Mouse (Mus musculus) C2C12 (cell line): ENCODE data around the gene Bsx.

Experiments
- CEBPB ChIP-seq: IDR thresholded peaks from one replicate; pipeline ENCODE4 v1.6.1; 2011; ENCODE audit warnings: low read depth, mild to moderate bottlenecking, control low read depth, moderate library complexity
- CTCF ChIP-seq: IDR thresholded peaks from one replicate; pipeline ENCODE4 v1.5.1; 2011; ENCODE audit not compliant: control insufficient read depth, insufficient read depth, insufficient read length
- FOSL1 ChIP-seq: IDR thresholded peaks from one replicate; pipeline ENCODE4 v1.8.0; 2011; ENCODE audit warnings: mild to moderate bottlenecking, low read length; ENCODE audit not compliant: poor library complexity, insufficient read depth, severe bottlenecking
- MAX ChIP-seq: IDR thresholded peaks from one replicate; pipeline ENCODE4 v1.6.1; 2011; ENCODE audit warnings: mild to moderate bottlenecking, control low read depth
- MYOG ChIP-seq: IDR thresholded peaks from one replicate; pipeline ENCODE4 v1.6.1; 2011; ENCODE audit not compliant: control insufficient read depth, insufficient read length; ENCODE audit errors: extremely low read depth
- USF1 ChIP-seq: IDR thresholded peaks from one replicate; pipeline ENCODE4 v1.6.1; 2011; ENCODE audit warnings: low read depth, mild to moderate bottlenecking, control low read depth, moderate library complexity

GRCm38 (mm10) chr9:40827366-40827765 lies 46.6 kb upstream of the Bsx start:
- TF ChIP-seq CTCF: no peak
- TF ChIP-seq USF1: no peak
- no peak for TF ChIP-seq CEBPB
- no peak for TF ChIP-seq MAX
- TF ChIP-seq MYOG: no peak
- TF ChIP-seq FOSL1: no peak
